Mouse (Mus musculus): Measurements from ENCODE around the gene Dyx1c1.

The Dyx1c1 gene

GRCm38 (mm10) chr9:72958521-72959450, at the start of gene Dyx1c1, which contains the start of gene Gm44503:
Gene Dyx1c1, plus strand, starts transcription at chr9:72958785.
Gene Gm44503, plus strand, starts transcription at chr9:72958852.
- DNase-seq = peak; percentile 71 to 81

- DNase-seq = no peak
Measured at GRCm38 (mm10) chr9:72911381-72911780, 47.2 kb upstream of the Dyx1c1 start.

GRCm38 (mm10) chr9:72913551-72913950, 45.0 kb upstream of the Dyx1c1 start:
- DNase-seq = no peak

GRCm38 (mm10) chr9:72915728-72916127, 42.9 kb upstream of the Dyx1c1 start:
- no peak for DNase-seq

GRCm38 (mm10) chr9:72923068-72923467, 35.5 kb upstream of the Dyx1c1 start:
- no peak for DNase-seq

GRCm38 (mm10) chr9:72925021-72925934, 33.3 kb upstream of the Dyx1c1 start, which contains the start of gene Pygo1:
Gene Pygo1, plus strand, starts transcription at chr9:72925645.
- DNase-seq = peak; percentile 60 to 61

- no peak for DNase-seq
Measured at GRCm38 (mm10) chr9:72925935-72926258, 32.7 kb upstream of the Dyx1c1 start.

- no peak for DNase-seq
Measured at GRCm38 (mm10) chr9:72931166-72931790, 27.3 kb upstream of the Dyx1c1 start.

GRCm38 (mm10) chr9:72935309-72935708, 23.3 kb upstream of the Dyx1c1 start:
- no peak for DNase-seq

- no peak for DNase-seq
Measured at GRCm38 (mm10) chr9:72936301-72936700, 22.3 kb upstream of the Dyx1c1 start.

GRCm38 (mm10) chr9:72943424-72943823, 15.2 kb upstream of the Dyx1c1 start:
- no peak for DNase-seq

GRCm38 (mm10) chr9:72944286-72944685, 14.3 kb upstream of the Dyx1c1 start:
- DNase-seq = no peak

- no peak for DNase-seq
Measured at GRCm38 (mm10) chr9:72947010-72947409, 11.6 kb upstream of the Dyx1c1 start.

GRCm38 (mm10) chr9:72949572-72949971, 9.0 kb upstream of the Dyx1c1 start:
- no peak for DNase-seq

- DNase-seq = peak in 1 of 2 experiments; percentile 34
Measured at GRCm38 (mm10) chr9:72954746-72955145, 3.8 kb upstream of the Dyx1c1 start.

GRCm38 (mm10) chr9:72955546-72955945, 3.0 kb upstream of the Dyx1c1 start:
- DNase-seq = peak; percentile 45 to 66

- DNase-seq = no peak
Measured at GRCm38 (mm10) chr9:72961346-72961745, 2.8 kb downstream of the Dyx1c1 start.

GRCm38 (mm10) chr9:72961959-72962358, 3.4 kb downstream of the Dyx1c1 start:
- DNase-seq = no peak

GRCm38 (mm10) chr9:72968349-72969061, 9.9 kb downstream of the Dyx1c1 start:
- peak; percentile 56 to 63 for DNase-seq

- no peak for DNase-seq
Measured at GRCm38 (mm10) chr9:72969874-72970273, 11.3 kb downstream of the Dyx1c1 start.

- no peak for DNase-seq
Measured at GRCm38 (mm10) chr9:72972435-72972834, 13.8 kb downstream of the Dyx1c1 start.

- no peak for DNase-seq
Measured at GRCm38 (mm10) chr9:72972984-72973383, 14.4 kb downstream of the Dyx1c1 start.
